Mouse (Mus musculus): ENCODE data around the gene Pi4k2a. TPM values are rescaled to one million over a fixed set of nuclear protein-coding genes. Genes with fewer than 3 reads are reported as not detected.

Pi4k2a gene
- polyA plus RNA-seq, 1 experiment: 34.8 TPM

DNA sequence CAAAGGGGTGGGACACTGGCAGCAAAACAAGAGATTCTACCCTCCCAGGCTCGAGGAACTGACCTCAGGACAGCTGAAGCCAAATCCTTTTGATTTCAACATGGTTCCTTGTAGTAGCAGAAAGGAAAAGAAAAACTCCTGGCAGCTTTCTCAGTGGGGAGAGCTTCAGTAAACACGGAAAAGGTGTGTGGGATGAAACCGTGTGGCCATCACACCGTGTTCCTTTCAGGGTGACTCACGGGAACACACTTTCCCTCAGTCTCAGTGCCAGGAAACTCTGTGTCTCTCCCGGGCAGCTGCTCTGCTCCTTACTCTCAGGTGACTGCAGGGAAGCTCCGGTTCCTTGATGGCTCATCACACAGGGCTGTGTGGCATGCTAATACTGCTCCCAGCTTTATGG lies 31.8 kb upstream of the Pi4k2a start:
- H3K4me3 ChIP-seq (replicated peaks; ENCODE audit: extremely low read depth, low read depth, low read length): no peak overlapping the region
- H3K4me1 ChIP-seq (ENCODE audit: control insufficient read depth, insufficient read depth, low read length): no peaks in the 10 kb centered on the region
- WGBS: 47% methylated on average over 7 of the region's 7 CpGs
- no peak for DNase-seq
- TF ChIP-seq POLR2A (IDR thresholded peaks at IDR 0.05; ENCODE audit: borderline replicate concordance, extremely low read depth, low read depth, low read length): no peak
- TF ChIP-seq CTCF (IDR thresholded peaks at IDR 0.05; ENCODE audit: insufficient read depth, low read length): no peak

DNA sequence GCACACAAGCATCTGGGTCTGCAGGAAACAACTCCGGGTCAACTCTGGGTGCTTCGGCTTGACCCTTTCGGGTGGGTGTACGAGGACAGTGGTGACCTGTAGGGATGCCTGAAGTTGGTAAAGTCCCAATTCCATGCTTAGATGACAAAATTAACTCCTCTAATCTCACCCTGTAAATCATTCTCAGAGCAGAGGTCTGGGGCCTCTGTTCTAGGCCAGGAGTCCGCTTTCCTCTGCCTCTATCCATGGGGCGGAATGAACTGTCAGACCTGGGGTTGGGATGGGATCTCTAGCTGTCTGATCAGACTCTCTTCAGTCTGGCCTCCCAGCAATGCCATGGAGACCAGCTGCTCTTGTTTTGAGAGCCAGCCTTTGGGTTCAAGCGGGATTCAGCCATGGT lies 28.8 kb upstream of the Pi4k2a start:
- no peak for DNase-seq
- TF ChIP-seq POLR2A (IDR thresholded peaks at IDR 0.05; ENCODE audit: borderline replicate concordance, extremely low read depth, low read depth, low read length): no peak
- TF ChIP-seq CTCF (IDR thresholded peaks at IDR 0.05; ENCODE audit: insufficient read depth, low read length): no peak
- Histone ChIP-seq H3K4me3 (replicated peaks; ENCODE audit: extremely low read depth, low read depth, low read length) (no peak overlapping the region), H3K4me1 (ENCODE audit: control insufficient read depth, insufficient read depth, low read length) (no peaks in the 10 kb centered on the region)
- WGBS: 94% methylated on average over 7 of the region's 7 CpGs

DNA sequence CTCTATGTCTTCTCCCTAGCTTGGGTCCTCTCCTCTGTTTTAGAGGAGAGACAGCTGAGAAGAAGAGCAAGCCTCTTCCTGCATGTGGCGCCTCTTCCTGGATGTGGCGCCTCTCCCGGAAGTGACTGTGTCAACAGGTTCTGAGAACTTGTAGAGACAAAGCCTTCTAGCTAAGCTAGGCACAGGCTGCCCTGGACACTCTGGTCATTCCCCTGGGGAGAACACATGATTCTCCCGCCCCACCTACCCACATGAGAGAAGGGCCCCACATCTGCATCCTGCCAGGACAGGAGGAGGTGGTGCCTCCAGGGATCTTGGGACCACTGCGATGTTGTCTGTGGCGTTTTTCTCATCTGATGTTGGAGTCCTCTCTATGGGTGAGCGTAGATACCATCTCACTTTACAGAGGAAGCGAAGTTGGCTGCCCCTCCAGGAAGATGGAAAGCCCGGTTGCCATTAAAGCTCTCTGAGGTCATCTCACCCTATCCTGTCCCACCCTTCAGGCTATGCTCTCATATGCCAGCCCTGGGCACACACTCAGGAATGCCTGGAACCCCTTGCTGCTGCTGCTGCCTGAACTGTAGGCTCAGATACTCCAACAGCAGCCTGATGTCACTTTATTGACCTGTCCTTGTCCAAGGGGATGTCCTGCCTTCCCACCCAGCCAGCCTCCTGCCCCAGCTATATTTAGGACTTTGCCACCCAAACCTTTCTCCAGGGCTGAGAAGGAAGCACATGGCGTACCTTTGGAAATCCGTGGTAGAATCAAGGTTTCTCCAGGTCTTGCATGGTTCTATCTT lies 21.6 kb upstream of the Pi4k2a start:
- DNase-seq: peak; percentile 33
- TF ChIP-seq POLR2A (IDR thresholded peaks at IDR 0.05; ENCODE audit: borderline replicate concordance, extremely low read depth, low read depth, low read length) (peak; percentile 34; the same call in 1 of the 2 replicates), CTCF (IDR thresholded peaks at IDR 0.05; ENCODE audit: insufficient read depth, low read length) (no peak)
- peak overlapping the region; percentile 31 for H3K4me3 ChIP-seq (replicated peaks; ENCODE audit: extremely low read depth, low read depth, low read length)

DNA sequence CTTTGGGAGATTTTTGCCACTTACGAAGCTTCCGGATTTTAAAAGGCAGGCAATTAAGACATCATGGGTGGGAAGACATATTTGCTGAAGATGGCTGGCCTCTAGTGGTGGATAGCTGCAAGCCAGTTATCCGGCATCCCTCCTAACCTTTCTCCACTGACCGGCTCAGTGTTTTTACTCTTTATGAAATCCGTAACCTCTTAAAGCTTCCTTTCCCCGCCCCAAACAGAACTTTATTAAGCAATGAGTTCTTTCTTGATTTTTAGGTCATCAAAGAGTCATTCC lies 21.1 kb upstream of the Pi4k2a start:
- 37% methylated on average over 6 of the region's 6 CpGs for WGBS
- H3K4me3 ChIP-seq (replicated peaks; ENCODE audit: extremely low read depth, low read depth, low read length): no peak overlapping the region
- no peak for DNase-seq

More for the DNA sequence above, 21.6 kb upstream of the Pi4k2a start:
- H3K4me1 ChIP-seq (ENCODE audit: control insufficient read depth, insufficient read depth, low read length): no peaks in the 10 kb centered on the region
- WGBS: 43% methylated on average over 11 of the region's 11 CpGs

DNA sequence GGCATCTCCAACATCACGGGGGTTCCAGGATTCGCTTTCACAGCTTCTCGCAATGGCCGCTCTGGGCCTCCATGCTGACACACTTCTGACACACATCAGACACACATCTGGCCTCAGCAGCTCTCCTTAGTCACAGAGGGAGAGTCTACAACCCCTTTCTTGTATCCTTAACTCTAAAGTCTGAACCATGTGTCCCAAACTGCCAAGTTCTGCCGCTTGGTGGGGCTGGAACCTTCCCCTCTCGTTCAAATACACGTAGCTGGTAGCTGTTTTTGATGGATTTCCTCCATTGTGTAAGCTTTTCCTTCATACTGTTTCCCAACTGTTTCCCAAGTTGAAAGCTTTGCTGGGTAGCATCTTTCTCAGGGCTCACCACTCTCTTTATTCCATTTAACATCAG lies 19.0 kb upstream of the Pi4k2a start:
- no peak for TF ChIP-seq POLR2A (IDR thresholded peaks at IDR 0.05; ENCODE audit: borderline replicate concordance, extremely low read depth, low read depth, low read length)
- TF ChIP-seq CTCF (IDR thresholded peaks at IDR 0.05; ENCODE audit: insufficient read depth, low read length): peak; percentile 46
- 68% methylated on average over 7 of the region's 7 CpGs for WGBS
- Histone ChIP-seq H3K4me1 (ENCODE audit: control insufficient read depth, insufficient read depth, low read length) (no peaks in the 10 kb centered on the region), H3K4me3 (replicated peaks; ENCODE audit: extremely low read depth, low read depth, low read length) (no peak overlapping the region)
- DNase-seq: no peak

More for the DNA sequence above, 21.1 kb upstream of the Pi4k2a start:
- TF ChIP-seq POLR2A (IDR thresholded peaks at IDR 0.05; ENCODE audit: borderline replicate concordance, extremely low read depth, low read depth, low read length) (no peak), CTCF (IDR thresholded peaks at IDR 0.05; ENCODE audit: insufficient read depth, low read length) (peak; percentile 53)
- H3K4me1 ChIP-seq (ENCODE audit: control insufficient read depth, insufficient read depth, low read length): no peaks in the 10 kb centered on the region

DNA sequence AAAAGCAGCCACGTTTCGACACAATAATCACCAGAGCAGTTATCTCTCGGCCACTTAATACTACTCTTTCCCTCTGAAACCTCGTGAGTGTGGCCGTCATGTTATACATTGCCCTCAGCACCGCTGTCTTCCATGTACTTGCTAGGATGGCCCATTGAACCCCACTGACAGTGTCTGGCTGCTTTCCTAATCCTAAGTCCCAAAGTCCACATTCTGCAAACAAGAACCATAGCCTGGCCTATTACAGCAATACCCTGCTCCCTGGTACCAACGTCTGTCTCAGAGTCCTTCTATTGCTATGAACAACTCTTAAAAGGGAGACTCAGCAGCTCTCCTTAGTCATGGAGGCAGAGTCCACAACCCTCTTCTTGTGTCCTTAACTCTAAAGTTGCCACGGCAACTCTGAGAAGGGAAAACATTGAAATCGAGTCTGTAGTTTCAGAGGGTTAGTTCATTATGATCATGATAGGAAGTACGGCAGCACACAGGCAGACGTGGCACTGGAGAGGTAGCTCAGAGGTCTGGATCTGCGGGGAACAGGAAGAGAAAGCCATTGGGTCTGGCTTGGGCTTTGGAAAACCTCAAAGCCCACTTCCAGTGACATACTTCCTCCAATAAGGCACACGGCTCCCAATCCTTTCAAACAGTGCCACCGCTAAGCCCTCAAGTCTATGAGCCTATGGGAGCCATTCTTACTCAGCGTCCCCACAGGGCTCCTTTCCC lies 18.2 kb upstream of the Pi4k2a start:
- TF ChIP-seq POLR2A (IDR thresholded peaks at IDR 0.05; ENCODE audit: borderline replicate concordance, extremely low read depth, low read depth, low read length): no peak
- no peak for TF ChIP-seq CTCF (IDR thresholded peaks at IDR 0.05; ENCODE audit: insufficient read depth, low read length)
- H3K4me1 ChIP-seq (ENCODE audit: control insufficient read depth, insufficient read depth, low read length): no peaks in the 10 kb centered on the region
- H3K4me3 ChIP-seq (replicated peaks; ENCODE audit: extremely low read depth, low read depth, low read length): no peak overlapping the region
- WGBS: 73% methylated on average over 15 of the region's 15 CpGs
- no peak for DNase-seq

DNA sequence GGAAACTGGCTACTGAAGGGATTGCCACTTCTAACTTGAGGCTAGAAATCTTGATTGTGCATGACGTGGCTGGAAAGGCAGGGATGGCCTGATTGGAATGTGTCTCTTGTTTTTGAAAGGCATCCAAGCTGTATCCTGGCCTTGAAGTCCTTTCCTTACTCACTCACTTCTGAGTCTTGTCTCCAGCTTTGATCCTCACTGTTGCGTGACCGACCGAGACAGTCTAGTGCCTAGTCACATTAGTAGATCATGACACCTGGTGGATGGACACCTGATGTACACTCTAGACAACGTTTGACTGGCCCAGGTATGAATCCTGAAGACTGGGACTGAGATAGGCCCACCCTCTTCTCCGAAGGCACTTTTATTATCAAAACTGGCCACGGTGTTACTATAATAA lies 17.5 kb upstream of the Pi4k2a start:
- WGBS: 64% methylated on average over 7 of the region's 7 CpGs
- no peak for DNase-seq
- TF ChIP-seq POLR2A (IDR thresholded peaks at IDR 0.05; ENCODE audit: borderline replicate concordance, extremely low read depth, low read depth, low read length) (no peak), CTCF (IDR thresholded peaks at IDR 0.05; ENCODE audit: insufficient read depth, low read length) (no peak)

DNA sequence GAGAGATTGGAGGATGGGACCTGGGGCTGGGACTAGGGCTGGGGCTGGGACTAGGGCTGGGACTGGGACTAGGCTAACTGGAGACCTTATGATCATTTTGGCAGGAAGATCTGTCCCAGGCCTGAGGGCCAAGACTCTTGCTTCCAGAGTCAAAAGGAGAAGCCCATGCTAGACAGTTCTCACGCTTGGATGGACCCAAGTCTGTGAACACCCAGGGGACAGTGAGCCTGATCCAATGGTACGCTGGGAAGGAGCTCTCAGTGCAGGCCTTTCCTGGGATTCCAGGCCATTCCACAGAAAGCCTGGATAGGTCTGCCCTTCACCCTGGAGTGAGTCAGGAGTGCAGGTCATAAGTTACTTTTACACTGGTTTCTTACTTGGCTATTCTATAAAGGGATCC lies 15.2 kb upstream of the Pi4k2a start:
- DNase-seq: no peak
- TF ChIP-seq CTCF (IDR thresholded peaks at IDR 0.05; ENCODE audit: insufficient read depth, low read length): no peak
- no peak for TF ChIP-seq POLR2A (IDR thresholded peaks at IDR 0.05; ENCODE audit: borderline replicate concordance, extremely low read depth, low read depth, low read length)
- Histone ChIP-seq H3K4me3 (replicated peaks; ENCODE audit: extremely low read depth, low read depth, low read length) (no peak overlapping the region), H3K4me1 (ENCODE audit: control insufficient read depth, insufficient read depth, low read length) (no peaks in the 10 kb centered on the region)
- WGBS: 77% methylated on average over 2 of the region's 2 CpGs

More for the DNA sequence above, 17.5 kb upstream of the Pi4k2a start:
- Histone ChIP-seq H3K4me1 (ENCODE audit: control insufficient read depth, insufficient read depth, low read length) (no peaks in the 10 kb centered on the region), H3K4me3 (replicated peaks; ENCODE audit: extremely low read depth, low read depth, low read length) (no peak overlapping the region)

DNA sequence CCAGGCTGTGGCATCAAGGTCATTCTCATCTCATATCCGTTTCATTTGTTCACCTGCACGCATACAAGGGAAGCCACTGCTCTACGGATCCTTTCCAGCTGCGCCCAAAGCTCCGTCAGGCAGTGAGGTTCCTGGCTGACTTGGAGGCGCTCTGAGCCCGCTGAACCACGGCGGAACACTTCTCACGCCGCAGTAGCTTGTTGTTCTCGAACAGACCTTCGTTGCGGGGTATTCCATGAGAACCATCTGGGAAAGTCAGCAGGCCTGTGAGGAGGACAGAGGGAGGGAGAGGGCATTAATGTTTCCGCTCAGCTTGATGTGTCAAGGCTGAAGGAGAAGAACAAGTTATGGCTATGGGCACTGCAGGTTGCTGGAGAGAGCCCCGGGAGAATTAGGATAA lies 14.3 kb upstream of the Pi4k2a start:
- no peaks in the 10 kb centered on the region for H3K4me1 ChIP-seq (ENCODE audit: control insufficient read depth, insufficient read depth, low read length)
- no peak overlapping the region for H3K4me3 ChIP-seq (replicated peaks; ENCODE audit: extremely low read depth, low read depth, low read length)
- WGBS: 90% methylated on average over 16 of the region's 16 CpGs
- no peak for DNase-seq
- TF ChIP-seq POLR2A (IDR thresholded peaks at IDR 0.05; ENCODE audit: borderline replicate concordance, extremely low read depth, low read depth, low read length) (no peak), CTCF (IDR thresholded peaks at IDR 0.05; ENCODE audit: insufficient read depth, low read length) (no peak)

DNA sequence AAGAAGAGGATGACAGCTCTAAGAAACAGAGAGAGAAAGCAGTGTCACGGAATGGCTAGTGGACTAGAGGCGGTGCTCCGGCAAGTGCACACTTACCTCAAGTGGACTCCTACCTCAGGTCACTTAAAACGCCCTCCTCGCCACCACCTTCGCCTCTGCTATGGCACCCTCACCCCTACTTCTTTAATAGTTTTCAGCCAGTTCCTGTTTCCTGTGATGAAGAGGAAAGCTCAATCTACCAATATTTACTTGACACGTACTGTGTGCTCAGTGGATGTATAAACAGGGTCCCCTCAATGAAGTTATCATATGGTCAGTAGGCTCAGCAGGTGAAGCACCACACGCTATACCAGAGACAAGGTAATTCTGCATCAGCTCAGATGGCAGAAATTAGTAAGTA lies 11.7 kb upstream of the Pi4k2a start:
- TF ChIP-seq POLR2A (IDR thresholded peaks at IDR 0.05; ENCODE audit: borderline replicate concordance, extremely low read depth, low read depth, low read length) (no peak), CTCF (IDR thresholded peaks at IDR 0.05; ENCODE audit: insufficient read depth, low read length) (no peak)
- WGBS: 74% methylated on average over 8 of the region's 8 CpGs
- Histone ChIP-seq H3K4me3 (replicated peaks; ENCODE audit: extremely low read depth, low read depth, low read length) (no peak overlapping the region), H3K4me1 (ENCODE audit: control insufficient read depth, insufficient read depth, low read length) (no peaks in the 10 kb centered on the region)
- DNase-seq: no peak

Data from lung, adult 2 months (tissue).